Mouse (Mus musculus): ENCODE results near the gene Pla2g4d. TPM values are rescaled to one million over a fixed set of nuclear protein-coding genes. Genes with fewer than 3 reads are reported as not detected.
"Not testable (repeated sequence)": the region's sequence is repeated elsewhere in the genome, so short reads cannot be mapped to it uniquely, and the experiment has no call there.

The Pla2g4d gene
- total and polyA plus RNA-seq, 3 experiments, result not detected

GRCm38 (mm10) chr2:120243995-120244394 is 45.0 kb downstream of the Pla2g4d start:
- H3K27me3 ChIP-seq (ENCODE audit: control insufficient read depth in 1 of 2, insufficient read depth in 2 of 2, low read length in 2 of 2), result peaks cover 0 to 1% of the 10 kb centered on the region in 2 experiments
- H3K4me3 ChIP-seq (ENCODE audit: control insufficient read depth in 1 of 2, insufficient read depth in 1 of 2, low read depth in 2 of 2, low read length in 2 of 2), result no peak overlapping the region
- H3K36me3 ChIP-seq (ENCODE audit: control insufficient read depth in 1 of 2, insufficient read depth in 2 of 2, low read length in 2 of 2), result no peaks in the 10 kb centered on the region
- no peaks in the 10 kb centered on the region for H3K4me1 ChIP-seq (ENCODE audit: control insufficient read depth in 1 of 2, insufficient read depth in 2 of 2, low read length in 2 of 2)
- DNase-seq (ENCODE audit: low read depth, low spot score), result no peak
- H3K79me2 ChIP-seq (ENCODE audit: control insufficient read depth, insufficient read depth, low read length, poor library complexity), result no peaks in the 10 kb centered on the region
- TF ChIP-seq CHD1 (IDR thresholded peaks at IDR 0.05; ENCODE audit: low read depth, low read length), result no peak
- TF ChIP-seq MXI1 (IDR thresholded peaks at IDR 0.05; ENCODE audit: low read depth, low read length), result no peak
- TF ChIP-seq MAX (IDR thresholded peaks at IDR 0.05; ENCODE audit: low read length), result no peak
- no peak for TF ChIP-seq ETS1 (IDR thresholded peaks at IDR 0.05; ENCODE audit: low read depth, low read length)
- H3K9ac ChIP-seq (ENCODE audit: control insufficient read depth, low read depth, low read length, poor library complexity, severe bottlenecking), result no peak overlapping the region
- H3K9me3 ChIP-seq (replicated peaks; ENCODE audit: insufficient read depth, low read length), result no peaks in the 10 kb centered on the region
- no peak overlapping the region for H3K27ac ChIP-seq (ENCODE audit: control insufficient read depth, low read depth, low read length)

DNA sequence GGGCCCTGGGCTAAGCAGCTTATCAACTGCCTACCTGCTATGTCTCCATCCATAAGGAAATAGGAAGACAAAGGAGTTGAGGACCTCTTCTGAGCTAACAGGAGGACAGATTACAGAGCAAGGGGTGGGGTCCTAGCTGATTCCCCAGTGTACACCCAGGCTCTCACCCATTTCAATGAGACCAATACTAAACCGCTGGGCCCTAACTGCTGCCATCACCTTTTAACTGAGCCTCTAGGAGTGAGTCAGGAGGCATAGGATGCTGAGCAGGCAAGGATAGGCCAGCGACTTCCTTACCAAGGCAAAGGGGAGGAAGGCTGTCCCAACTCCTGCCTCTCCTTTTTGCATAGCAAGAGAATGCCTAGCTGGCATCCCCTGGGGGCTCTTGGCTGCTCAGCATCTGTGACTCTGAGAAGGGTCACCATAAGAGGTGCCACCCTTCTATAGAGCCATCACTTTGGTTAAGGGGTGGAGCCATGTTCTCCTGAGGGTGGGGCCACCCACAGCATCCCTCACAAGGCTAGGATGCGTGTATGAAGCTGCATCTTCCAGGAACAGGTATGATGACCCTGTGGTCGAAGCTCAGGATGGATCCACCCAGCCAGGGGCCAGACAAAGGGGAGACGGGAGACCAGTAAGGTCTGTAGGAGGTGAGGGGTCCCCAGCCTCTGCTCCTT is 46.1 kb downstream of the Pla2g4d start:
- no peaks in the 10 kb centered on the region for H3K4me1 ChIP-seq (ENCODE audit: control insufficient read depth in 1 of 2, insufficient read depth in 2 of 2, low read length in 2 of 2)
- H3K27me3 ChIP-seq (ENCODE audit: control insufficient read depth in 1 of 2, insufficient read depth in 2 of 2, low read length in 2 of 2), result peaks cover 1% of the 10 kb centered on the region in 2 experiments; a peak in 2 of 4 replicates
- no peak for DNase-seq (ENCODE audit: low read depth, low spot score)
- H3K4me3 ChIP-seq (ENCODE audit: control insufficient read depth in 1 of 2, insufficient read depth in 1 of 2, low read depth in 2 of 2, low read length in 2 of 2), result no peak overlapping the region
- no peaks in the 10 kb centered on the region for H3K36me3 ChIP-seq (ENCODE audit: control insufficient read depth in 1 of 2, insufficient read depth in 2 of 2, low read length in 2 of 2)
- H3K9ac ChIP-seq (ENCODE audit: control insufficient read depth, low read depth, low read length, poor library complexity, severe bottlenecking), result no peak overlapping the region
- TF ChIP-seq JUND (IDR thresholded peaks at IDR 0.05; ENCODE audit: low read depth, low read length) (no peak), RAD21 (IDR thresholded peaks at IDR 0.05; ENCODE audit: low read depth, low read length) (no peak), ZNF384 (IDR thresholded peaks at IDR 0.05; ENCODE audit: low read depth, low read length) (no peak), POLR2AphosphoS2 (IDR thresholded peaks at IDR 0.05; ENCODE audit: low read length) (no peak), GABPA (IDR thresholded peaks at IDR 0.05; ENCODE audit: low read depth, low read length) (no peak), MYC (IDR thresholded peaks at IDR 0.05; ENCODE audit: low read depth, low read length) (no peak), ZMIZ1 (IDR thresholded peaks at IDR 0.05; ENCODE audit: low read depth, low read length) (no peak), TBP (IDR thresholded peaks at IDR 0.05; ENCODE audit: low read depth, low read length) (no peak), POLR2A (IDR thresholded peaks at IDR 0.05; ENCODE audit: control insufficient read depth in 1 of 2, insufficient read depth in 1 of 2, low read depth in 1 of 2, low read length in 2 of 2, poor library complexity in 1 of 2) (no peak), GATA1 (IDR thresholded peaks at IDR 0.05; ENCODE audit: low read depth, low read length) (no peak), ZC3H11A (IDR thresholded peaks at IDR 0.05; ENCODE audit: low read depth, low read length) (no peak)
- no peaks in the 10 kb centered on the region for H3K9me3 ChIP-seq (replicated peaks; ENCODE audit: insufficient read depth, low read length)
- no peaks in the 10 kb centered on the region for H3K79me2 ChIP-seq (ENCODE audit: control insufficient read depth, insufficient read depth, low read length, poor library complexity)
- H3K27ac ChIP-seq (ENCODE audit: control insufficient read depth, low read depth, low read length), result no peak overlapping the region

DNA sequence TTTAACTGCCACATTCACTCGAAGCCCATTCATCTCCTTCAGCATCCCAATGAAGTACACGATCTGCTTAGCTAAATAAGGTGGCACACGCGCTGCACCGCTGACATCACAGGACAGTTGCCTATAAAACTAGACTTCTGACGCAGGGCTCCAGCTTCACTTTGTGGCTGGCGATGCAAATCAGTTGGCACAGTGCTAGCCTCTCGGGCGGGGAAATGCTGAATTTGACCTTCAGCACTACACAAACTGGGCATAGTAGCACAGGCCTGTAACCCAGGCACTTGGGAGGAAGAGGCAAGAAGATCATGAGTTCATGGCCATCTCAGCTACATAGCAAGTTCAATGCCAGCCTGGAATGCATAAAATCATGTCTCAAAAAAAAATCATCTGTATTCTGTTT is 50.3 kb downstream of the Pla2g4d start:
- H3K79me2 ChIP-seq (ENCODE audit: control insufficient read depth, insufficient read depth, low read length, poor library complexity); H3K9ac ChIP-seq (ENCODE audit: control insufficient read depth, low read depth, low read length, poor library complexity, severe bottlenecking); H3K27me3 ChIP-seq (ENCODE audit: control insufficient read depth in 1 of 2, insufficient read depth in 2 of 2, low read length in 2 of 2); DNase-seq (ENCODE audit: low read depth, low spot score); H3K4me3 ChIP-seq (ENCODE audit: control insufficient read depth in 1 of 2, insufficient read depth in 1 of 2, low read depth in 2 of 2, low read length in 2 of 2); H3K27ac ChIP-seq (ENCODE audit: control insufficient read depth, low read depth, low read length); H3K36me3 ChIP-seq (ENCODE audit: control insufficient read depth in 1 of 2, insufficient read depth in 2 of 2, low read length in 2 of 2); H3K4me1 ChIP-seq (ENCODE audit: control insufficient read depth in 1 of 2, insufficient read depth in 2 of 2, low read length in 2 of 2); H3K9me3 ChIP-seq (replicated peaks; ENCODE audit: insufficient read depth, low read length): not testable (repeated sequence)
